Comparison of ENCODE assay signal across 9 mouse cellular contexts in genomic region chr4:125119070-125119469, GRCm38 (mm10). TPM values are rescaled to one million over a fixed set of nuclear protein-coding genes. Genes with fewer than 3 reads are reported as not detected.
DNase-seq lines count a peak whose midpoint lies in the region; TF ChIP-seq lines count a peak whose summit lies in the region.
"Had no signal": no experiment of that assay in that cellular context is flagged by ENCODE, and none has a peak within 500 bp of the region (broad histone marks: within the 10 kb centered on the region; RNA-seq: fewer than 3 reads in every experiment).

No protein-coding gene starts in this region.

- DNase-seq in adrenal gland, adult 8-10 months = peak; percentile 15
- DNase-seq in adrenal gland, postnatal 4 days (ENCODE audit: low spot score in 2 of 2) = no peak
- DNase-seq in left cerebral cortex, adult 2 months (ENCODE audit: extremely low spot score in 1 of 2, low spot score in 2 of 2) = peak in 1 of 2 experiments; percentile 9
- DNase-seq in left cerebral cortex, postnatal 36 days (ENCODE audit: low spot score in 2 of 2) = no peak
- peak; percentile 36 for DNase-seq in naive thymus-derived CD4-positive, alpha-beta T cell, adult 2 months (ENCODE audit: low read depth)
- no peak for DNase-seq in right cerebral cortex, adult 2 months (ENCODE audit: low spot score in 2 of 2)
- no peak for DNase-seq in spleen, adult 12 weeks (ENCODE audit: low spot score)

- H3K4me1 ChIP-seq in bone marrow, adult 2 months (ENCODE audit: control insufficient read depth, insufficient read depth, low read length) = peaks cover 27% of the 10 kb centered on the region

- H3K4me3 ChIP-seq in left cerebral cortex, adult 2 months = no peak overlapping the region
- H3K4me3 ChIP-seq in bone marrow, adult 2 months (replicated peaks; ENCODE audit: control insufficient read depth, low read depth, low read length) = no peak overlapping the region

- H3K27ac ChIP-seq in left cerebral cortex, adult 2 months = no peak overlapping the region
- H3K27ac ChIP-seq in bone marrow, adult 2 months (ENCODE audit: control insufficient read depth, insufficient read depth, low read depth, low read length, poor library complexity) = no peak overlapping the region; the same call in 1 of the 2 replicates

- WGBS in bone marrow, adult 2 months = 67% methylated on average over 10 of the region's 10 CpGs

- TF ChIP-seq POLR2A in bone marrow, adult 2 months (IDR thresholded peaks at IDR 0.05; ENCODE audit: borderline replicate concordance, control insufficient read depth, low read depth, low read length) = no peak

- intact Hi-C loops in left cerebral cortex, adult 2 months (cut with DNase I) = no loop called here
- intact Hi-C loops in left cerebral cortex, postnatal 36 days (cut with DNase I) = no loop called here

- TF ChIP-seq CTCF in left cerebral cortex, adult 2 months (IDR thresholded peaks at IDR 0.05) = peak; percentile 15; the same call in 1 of the 2 replicates
- peak; percentile 21; the same call in 1 of the 2 replicates for TF ChIP-seq CTCF in bone marrow, adult 2 months (IDR thresholded peaks at IDR 0.05; ENCODE audit: control insufficient read depth, insufficient read depth, low read length)

RNA-seq across cellular contexts. Expression of gene Zc3h12a, which starts 8.6 kb away (rescaled TPM):
- total RNA-seq in adrenal gland, adult 8-10 months (2022) = 10 to 100 TPM in 1 of 4 experiments, 1 to 10 TPM in 3; 7.2 to 10.2 (median 8.1) TPM
- 1 to 10 TPM; 7.1 to 8.8 TPM for total RNA-seq in adrenal gland, postnatal 4 days (2021)
- total RNA-seq in left cerebral cortex, adult 2 months (2021) = under 1 TPM; 0.79 to 1.00 TPM
- under 1 TPM; 0.54 to 0.70 TPM for total RNA-seq in left cerebral cortex, postnatal 36 days (2021)
- 3.6 and 12.5 TPM in 2 replicates for polyA plus RNA-seq in bone marrow, adult 2 months (2011; ENCODE audit: insufficient read depth, insufficient read length, low replicate concordance, missing spikeins)

RNA-seq across cellular contexts. Expression of gene Meaf6, which starts 34.1 kb away (rescaled TPM):
- total RNA-seq in adrenal gland, adult 8-10 months (2022) = 10 to 100 TPM; 24.8 to 35.4 (median 32.6) TPM
- 10 to 100 TPM; 43.1 to 45.4 TPM for total RNA-seq in adrenal gland, postnatal 4 days (2021)
- 100 to 1,000 TPM; 132 to 138 TPM for total RNA-seq in left cerebral cortex, adult 2 months (2021)
- total RNA-seq in left cerebral cortex, postnatal 36 days (2021) = 100 to 1,000 TPM; 123 to 140 TPM
- 25.1 and 39.9 TPM in 2 replicates for polyA plus RNA-seq in bone marrow, adult 2 months (2011; ENCODE audit: insufficient read depth, insufficient read length, low replicate concordance, missing spikeins)

RNA-seq across cellular contexts. Expression of gene Snip1, which starts 52.6 kb away (rescaled TPM):
- 10 to 100 TPM; 17.2 to 20.1 (median 19.5) TPM for total RNA-seq in adrenal gland, adult 8-10 months (2022)
- total RNA-seq in adrenal gland, postnatal 4 days (2021) = 10 to 100 TPM; 21.2 to 22.2 TPM
- 10 to 100 TPM; 15.2 to 16.1 TPM for total RNA-seq in left cerebral cortex, adult 2 months (2021)
- total RNA-seq in left cerebral cortex, postnatal 36 days (2021) = 10 to 100 TPM; 13.6 to 14.2 TPM
- polyA plus RNA-seq in bone marrow, adult 2 months (2011; ENCODE audit: insufficient read depth, insufficient read length, low replicate concordance, missing spikeins) = 9.4 and 15.8 TPM in 2 replicates

RNA-seq across cellular contexts. Expression of gene Dnali1, which starts 53.6 kb away (rescaled TPM):
- under 1 TPM in 2 of 4 experiments, not detected in 2; 0.13 to 0.14 TPM for total RNA-seq in adrenal gland, adult 8-10 months (2022)
- not detected for total RNA-seq in adrenal gland, postnatal 4 days (2021)
- under 1 TPM; 0.27 to 0.37 TPM for total RNA-seq in left cerebral cortex, adult 2 months (2021)
- under 1 TPM in 1 of 2 experiments, not detected in 1; 0.30 TPM for total RNA-seq in left cerebral cortex, postnatal 36 days (2021)
- not detected in 2 replicates for polyA plus RNA-seq in bone marrow, adult 2 months (2011; ENCODE audit: insufficient read depth, insufficient read length, low replicate concordance, missing spikeins)
- polyA plus RNA-seq: heart, postnatal 0 days had no signal

Comparison
In these comparisons a context has a peak if more than half of its experiments do, and no peak if none do; other contexts are left out.
1. DNase-seq: peak in adrenal gland, adult 8-10 months (single experiment) and naive thymus-derived CD4-positive, alpha-beta T cell, adult 2 months (single experiment); none in adrenal gland, postnatal 4 days (0 of 2), left cerebral cortex, postnatal 36 days (0 of 2), right cerebral cortex, adult 2 months (0 of 2) and spleen, adult 12 weeks (single experiment).
2. RNA of gene Zc3h12a, which starts 8.6 kb away (total RNA-seq): 7.2 to 10.2 TPM in adrenal gland, adult 8-10 months and 7.1 to 8.8 TPM in adrenal gland, postnatal 4 days; 0.79 to 1.00 TPM in left cerebral cortex, adult 2 months and 0.54 to 0.70 TPM in left cerebral cortex, postnatal 36 days; every median in the first group is over 4 times any median in the second.